Mouse (Mus musculus) erythroblast, embryonic 14.5 days (primary cell): Measurements from ENCODE around the gene Mboat1.

Source experiments
- GATA1 ChIP-seq: IDR thresholded peaks from 2 replicates; pipeline ENCODE4 v1.6.1; 2012; ENCODE audit warnings: low read length, inconsistent platforms, mixed read lengths
- TAL1 ChIP-seq: IDR thresholded peaks from 3 replicates; pipeline ENCODE4 v1.6.1; 2012; ENCODE audit warnings: low read length, inconsistent platforms, mixed read lengths

- TF ChIP-seq TAL1 (no peak), GATA1 (no peak)
These were observed 98.9 kb downstream of the Mboat1 start for GRCm38 (mm10) chr13:30235056-30235750.
